Mouse (Mus musculus) bone marrow, adult 2 months (tissue): ENCODE measurements around the gene Gmpr2.

ENCODE experiments used
- CTCF ChIP-seq: fragments of 200-500 bp; IDR thresholded peaks from 2 replicates; pipeline ENCODE4 v1.5.1; 2011; ENCODE audit warnings: low read length, control low read depth; ENCODE audit not compliant: control insufficient read depth, insufficient read depth
- POLR2A ChIP-seq: fragments of 200-500 bp; IDR thresholded peaks from 2 replicates; pipeline ENCODE4 v1.6.1; 2011; ENCODE audit warnings: low read depth, mild to moderate bottlenecking, control low read depth, low read length, borderline replicate concordance; ENCODE audit not compliant: control insufficient read depth

DNA sequence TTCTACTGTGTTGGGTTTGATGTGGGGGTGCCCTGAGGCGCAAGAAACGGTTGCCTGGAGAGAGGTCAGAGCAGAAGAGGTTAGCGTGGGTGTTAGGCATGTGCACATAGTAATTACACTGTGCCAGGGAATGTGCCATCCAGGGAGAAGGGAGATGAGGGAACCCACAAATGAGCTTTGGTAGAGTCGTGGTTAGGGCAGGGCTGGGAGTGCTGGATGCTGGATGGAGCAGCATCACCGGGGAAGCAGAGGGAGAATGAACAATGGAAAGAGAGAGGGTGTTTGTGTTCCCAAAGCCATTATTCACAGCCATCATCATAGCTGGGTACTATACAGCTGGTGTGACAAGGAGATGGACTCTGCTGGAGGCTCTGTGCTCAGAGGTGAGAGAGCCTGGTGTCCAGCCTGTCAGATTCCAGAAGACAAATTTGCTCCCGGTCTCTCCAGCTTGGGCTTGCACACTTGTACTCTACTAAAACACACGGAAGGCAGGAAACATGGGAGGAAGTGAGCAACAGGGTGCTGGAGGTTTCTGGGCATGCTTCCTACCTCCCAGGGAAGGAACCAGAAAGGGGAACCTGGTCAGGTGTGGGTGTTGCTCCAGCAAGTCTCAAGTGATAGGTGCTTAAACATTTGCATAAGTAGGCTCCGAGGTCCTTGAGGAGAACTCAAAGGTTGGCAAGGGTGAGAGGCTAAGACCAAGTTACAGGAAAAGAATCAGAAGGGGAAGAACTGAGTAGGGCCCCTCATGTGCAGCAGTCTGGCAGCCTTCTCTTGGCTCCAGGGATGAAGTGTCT lies 56.3 kb downstream of the Gmpr2 start:
- no peak for TF ChIP-seq CTCF
- no peak for TF ChIP-seq POLR2A
